Mouse (Mus musculus): Measurements from ENCODE around the gene Hbp1.

Gene Hbp1

GRCm38 (mm10) chr12:31949759-31950658, at the start of gene Hbp1:
Gene Hbp1, minus strand, starts transcription at chr12:31950535.
- peak; percentile 100 for DNase-seq

- no peak for DNase-seq
Measured at GRCm38 (mm10) chr12:31998706-31999105, 48.4 kb upstream of the Hbp1 start.

- no peak for DNase-seq
Measured at GRCm38 (mm10) chr12:31997328-31997878, 47.1 kb upstream of the Hbp1 start.

GRCm38 (mm10) chr12:31996877-31997276, 46.5 kb upstream of the Hbp1 start:
- DNase-seq, result no peak

- DNase-seq, result no peak
Measured at GRCm38 (mm10) chr12:31990575-31990974, 40.2 kb upstream of the Hbp1 start.

GRCm38 (mm10) chr12:31989726-31990125, 39.4 kb upstream of the Hbp1 start:
- DNase-seq, result no peak

GRCm38 (mm10) chr12:31986463-31986862, 36.1 kb upstream of the Hbp1 start:
- DNase-seq, result no peak

GRCm38 (mm10) chr12:31985738-31986137, 35.4 kb upstream of the Hbp1 start:
- no peak for DNase-seq

- no peak for DNase-seq
Measured at GRCm38 (mm10) chr12:31984664-31985063, 34.3 kb upstream of the Hbp1 start.

GRCm38 (mm10) chr12:31984206-31984605, 33.9 kb upstream of the Hbp1 start:
- peak; percentile 22 to 35 for DNase-seq

- DNase-seq, result no peak
Measured at GRCm38 (mm10) chr12:31983769-31984168, 33.4 kb upstream of the Hbp1 start.

- peak; percentile 88 to 92 for DNase-seq
Measured at GRCm38 (mm10) chr12:31983238-31983637, 32.9 kb upstream of the Hbp1 start.

GRCm38 (mm10) chr12:31977613-31978195, 27.4 kb upstream of the Hbp1 start:
- no peak for DNase-seq

- peak; percentile 62 to 69 for DNase-seq
Measured at GRCm38 (mm10) chr12:31976544-31976943, 26.2 kb upstream of the Hbp1 start.

- peak; percentile 68 to 86 for DNase-seq
Measured at GRCm38 (mm10) chr12:31973473-31974172, 23.3 kb upstream of the Hbp1 start.

- no peak for DNase-seq
Measured at GRCm38 (mm10) chr12:31971547-31971946, 21.2 kb upstream of the Hbp1 start.

- no peak for DNase-seq
Measured at GRCm38 (mm10) chr12:31969111-31969510, 18.8 kb upstream of the Hbp1 start.

GRCm38 (mm10) chr12:31967536-31967935, 17.2 kb upstream of the Hbp1 start:
- peak; percentile 60 to 71 for DNase-seq

GRCm38 (mm10) chr12:31966405-31966804, 16.1 kb upstream of the Hbp1 start:
- DNase-seq, result no peak

GRCm38 (mm10) chr12:31965517-31966212, 15.3 kb upstream of the Hbp1 start:
- no peak for DNase-seq

- DNase-seq, result no peak
Measured at GRCm38 (mm10) chr12:31964074-31964473, 13.7 kb upstream of the Hbp1 start.

GRCm38 (mm10) chr12:31955843-31956242, 5.5 kb upstream of the Hbp1 start:
- DNase-seq, result no peak

- no peak for DNase-seq
Measured at GRCm38 (mm10) chr12:31950659-31951031, 310 bp upstream of the Hbp1 start.

Measured in cerebellum, postnatal 14 days (tissue).